Mouse (Mus musculus): Measurements from ENCODE around the gene Gm43738. TPM values are rescaled to one million over a fixed set of nuclear protein-coding genes. Genes with fewer than 3 reads are reported as not detected.
A peak's percentile ranks its signal among the peaks of the same experiment; 100 is the strongest.

Gm43738 gene
- polyA plus RNA-seq, 1 experiment from 2014 or later, result not detected

GRCm38 (mm10) chr3:89093175-89093574 is 7.7 kb downstream of the Gm43738 start, which contains the start of gene Rusc1:
Gene Rusc1, minus strand, starts transcription at chr3:89093311.
- Histone ChIP-seq H3K9me3 (replicated peaks; ENCODE audit: control insufficient read depth, low read length) (no peaks in the 10 kb centered on the region), H3K27me3 (ENCODE audit: control insufficient read depth, insufficient read depth, low read length) (peaks cover 17% of the 10 kb centered on the region), H3K27ac (ENCODE audit: low read depth, low read length) (no peak within 1 kb of the TSS), H3K36me3 (ENCODE audit: control insufficient read depth, insufficient read depth, low read length) (peaks cover 17% of the 10 kb centered on the region), H3K9ac (ENCODE audit: low read depth, low read length) (no peak within 1 kb of the TSS), H3K4me1 (ENCODE audit: control insufficient read depth, insufficient read depth, low read length) (peaks cover 21% of the 10 kb centered on the region), H3K4me3 (ENCODE audit: low read depth, low read length) (peak within 1 kb of the TSS; percentile 33), H3K4me2 (peak within 1 kb of the TSS; percentile 57)
- no peak for ATAC-seq (replicated peaks; ENCODE audit: insufficient number of reproducible peaks, low FRiP score, low TSS enrichment)
- WGBS (ENCODE audit: insufficient replicate concordance), result 2% methylated on average over 18 of the region's 18 CpGs

GRCm38 (mm10) chr3:89092509-89093090 is 8.3 kb downstream of the Gm43738 start:
- Histone ChIP-seq H3K9me3 (replicated peaks; ENCODE audit: control insufficient read depth, low read length) (no peaks in the 10 kb centered on the region), H3K9ac (ENCODE audit: low read depth, low read length) (no peak overlapping the region), H3K27ac (ENCODE audit: low read depth, low read length) (no peak overlapping the region), H3K27me3 (ENCODE audit: control insufficient read depth, insufficient read depth, low read length) (peaks cover 17% of the 10 kb centered on the region), H3K36me3 (ENCODE audit: control insufficient read depth, insufficient read depth, low read length) (peaks cover 16% of the 10 kb centered on the region), H3K4me1 (ENCODE audit: control insufficient read depth, insufficient read depth, low read length) (peaks cover 25% of the 10 kb centered on the region), H3K4me2 (peak overlapping the region; percentile 57), H3K4me3 (ENCODE audit: low read depth, low read length) (peak overlapping the region; percentile 33)
- ATAC-seq (replicated peaks; ENCODE audit: insufficient number of reproducible peaks, low FRiP score, low TSS enrichment), result no peak
- 25% methylated on average over 11 of the region's 11 CpGs for WGBS (ENCODE audit: insufficient replicate concordance)

GRCm38 (mm10) chr3:89091811-89092508 is 8.9 kb downstream of the Gm43738 start:
- H3K9ac ChIP-seq (ENCODE audit: low read depth, low read length), result no peak overlapping the region; the same call in 1 of the 2 replicates
- ATAC-seq (replicated peaks; ENCODE audit: insufficient number of reproducible peaks, low FRiP score, low TSS enrichment), result no peak
- no peak overlapping the region for H3K27ac ChIP-seq (ENCODE audit: low read depth, low read length)

DNA sequence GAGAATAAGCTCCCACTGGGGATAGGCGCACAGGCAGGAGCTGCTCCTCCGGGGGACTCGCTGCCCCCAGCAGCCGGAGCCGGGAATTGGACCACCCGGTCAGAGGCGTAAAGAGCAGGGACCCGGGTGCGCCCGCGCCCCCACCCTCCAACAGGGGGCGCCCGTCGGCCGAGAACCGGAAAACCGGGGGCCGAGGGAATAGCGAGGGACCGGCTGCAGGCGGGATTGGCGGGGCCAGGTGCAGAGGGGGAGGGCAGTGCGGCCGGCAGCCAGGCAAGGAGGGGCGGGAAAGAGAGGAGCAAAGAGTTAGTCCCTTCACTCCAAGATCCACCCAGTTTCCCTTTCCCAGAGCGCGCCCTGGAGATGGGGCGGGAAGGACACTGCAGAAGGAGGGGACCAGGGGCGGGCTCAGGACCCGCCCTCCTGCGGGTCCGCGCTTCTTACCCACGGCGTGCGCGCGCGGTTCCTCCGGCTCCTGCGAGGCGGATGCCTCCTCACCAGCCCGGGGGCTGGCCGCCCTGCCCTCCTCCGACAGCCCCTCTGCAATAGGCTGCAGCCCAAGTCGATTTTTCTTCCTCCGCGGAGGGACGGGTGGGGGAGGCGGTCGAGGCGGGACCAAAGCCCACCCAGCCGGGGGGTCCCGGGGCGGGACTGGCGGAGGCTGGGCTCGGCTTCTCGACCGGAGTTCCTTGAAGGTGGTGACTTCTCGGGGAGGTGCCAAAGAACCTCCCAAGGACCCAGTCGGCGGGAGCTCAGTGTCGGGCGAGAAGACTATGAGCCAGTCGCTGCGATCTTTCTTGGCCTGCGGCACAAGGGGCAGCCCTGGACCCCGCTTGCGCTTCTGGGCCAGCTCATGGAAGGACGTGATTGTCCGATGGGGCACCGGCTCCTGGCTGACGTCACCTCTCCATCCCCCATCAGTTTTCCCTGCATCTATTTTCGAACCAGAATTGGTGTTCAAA is 9.9 kb downstream of the Gm43738 start:
- Histone ChIP-seq H3K27me3 (ENCODE audit: control insufficient read depth, insufficient read depth, low read length) (peaks cover 17% of the 10 kb centered on the region), H3K9ac (ENCODE audit: low read depth, low read length) (peak overlapping the region; percentile 67), H3K27ac (ENCODE audit: low read depth, low read length) (no peak overlapping the region), H3K9me3 (replicated peaks; ENCODE audit: control insufficient read depth, low read length) (no peaks in the 10 kb centered on the region), H3K36me3 (ENCODE audit: control insufficient read depth, insufficient read depth, low read length) (peaks cover 11% of the 10 kb centered on the region), H3K4me3 (ENCODE audit: low read depth, low read length) (peak overlapping the region; percentile 60), H3K4me1 (ENCODE audit: control insufficient read depth, insufficient read depth, low read length) (peaks cover 27% of the 10 kb centered on the region), H3K4me2 (peak overlapping the region; percentile 94)
- WGBS (ENCODE audit: insufficient replicate concordance), result under 1% methylated on average over 67 of the region's 74 CpGs
- peak; percentile 63 for ATAC-seq (replicated peaks; ENCODE audit: insufficient number of reproducible peaks, low FRiP score, low TSS enrichment)

More at GRCm38 (mm10) chr3:89091811-89092508, 8.9 kb downstream of the Gm43738 start:
- WGBS (ENCODE audit: insufficient replicate concordance), result 9% methylated on average over 20 of the region's 20 CpGs
- peaks cover 13% of the 10 kb centered on the region for H3K36me3 ChIP-seq (ENCODE audit: control insufficient read depth, insufficient read depth, low read length)
- H3K9me3 ChIP-seq (replicated peaks; ENCODE audit: control insufficient read depth, low read length), result no peaks in the 10 kb centered on the region
- H3K27me3 ChIP-seq (ENCODE audit: control insufficient read depth, insufficient read depth, low read length), result peaks cover 17% of the 10 kb centered on the region
- peak overlapping the region; percentile 94 for H3K4me2 ChIP-seq
- peaks cover 27% of the 10 kb centered on the region for H3K4me1 ChIP-seq (ENCODE audit: control insufficient read depth, insufficient read depth, low read length)
- H3K4me3 ChIP-seq (ENCODE audit: low read depth, low read length), result peak overlapping the region; percentile 60

DNA sequence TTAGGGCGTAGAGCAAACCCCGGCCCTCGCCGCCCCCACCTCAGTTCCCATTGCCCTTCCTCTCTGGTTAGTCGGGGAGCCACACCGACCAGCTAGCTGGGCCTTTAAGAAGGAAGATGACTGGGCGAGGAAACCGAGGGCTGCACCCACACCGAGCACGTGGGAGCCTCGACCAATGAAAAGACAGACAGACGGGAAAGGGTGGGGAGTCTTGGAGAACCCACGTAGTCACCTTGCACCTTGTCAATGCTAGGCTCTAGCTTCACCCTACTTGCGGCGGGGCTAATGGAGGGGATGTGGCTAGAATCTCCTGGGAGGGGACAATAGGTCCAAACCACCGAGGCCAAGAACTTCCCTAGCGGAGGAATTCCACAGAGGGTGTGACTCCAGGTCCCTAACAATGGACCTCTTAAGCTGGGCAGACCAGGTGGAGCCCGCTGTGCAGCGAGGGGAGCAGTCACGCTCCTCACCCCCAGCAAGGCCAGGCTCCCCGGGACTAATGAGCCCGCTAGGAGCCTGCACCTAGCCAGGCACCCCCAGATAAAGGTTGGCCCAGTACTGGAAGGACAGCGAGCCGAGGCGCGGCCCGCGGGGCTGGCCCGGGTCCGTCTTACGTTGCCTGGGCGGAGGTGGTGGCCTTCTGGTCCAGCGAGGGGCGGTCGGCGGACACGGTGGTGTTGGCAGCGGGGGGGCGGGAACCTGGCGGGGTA is 10.9 kb downstream of the Gm43738 start:
- H3K4me2 ChIP-seq, result peak overlapping the region; percentile 94
- H3K4me3 ChIP-seq (ENCODE audit: low read depth, low read length), result peak overlapping the region; percentile 60
- H3K4me1 ChIP-seq (ENCODE audit: control insufficient read depth, insufficient read depth, low read length), result peaks cover 27% of the 10 kb centered on the region
- under 1% methylated on average over 39 of the region's 40 CpGs for WGBS (ENCODE audit: insufficient replicate concordance)
- H3K9ac ChIP-seq (ENCODE audit: low read depth, low read length), result peak overlapping the region; percentile 67
- peaks cover 17% of the 10 kb centered on the region for H3K27me3 ChIP-seq (ENCODE audit: control insufficient read depth, insufficient read depth, low read length)
- no peaks in the 10 kb centered on the region for H3K9me3 ChIP-seq (replicated peaks; ENCODE audit: control insufficient read depth, low read length)
- no peak overlapping the region for H3K27ac ChIP-seq (ENCODE audit: low read depth, low read length)
- peaks cover 5% of the 10 kb centered on the region for H3K36me3 ChIP-seq (ENCODE audit: control insufficient read depth, insufficient read depth, low read length)
- peak; percentile 79 for ATAC-seq (replicated peaks; ENCODE audit: insufficient number of reproducible peaks, low FRiP score, low TSS enrichment)

DNA sequence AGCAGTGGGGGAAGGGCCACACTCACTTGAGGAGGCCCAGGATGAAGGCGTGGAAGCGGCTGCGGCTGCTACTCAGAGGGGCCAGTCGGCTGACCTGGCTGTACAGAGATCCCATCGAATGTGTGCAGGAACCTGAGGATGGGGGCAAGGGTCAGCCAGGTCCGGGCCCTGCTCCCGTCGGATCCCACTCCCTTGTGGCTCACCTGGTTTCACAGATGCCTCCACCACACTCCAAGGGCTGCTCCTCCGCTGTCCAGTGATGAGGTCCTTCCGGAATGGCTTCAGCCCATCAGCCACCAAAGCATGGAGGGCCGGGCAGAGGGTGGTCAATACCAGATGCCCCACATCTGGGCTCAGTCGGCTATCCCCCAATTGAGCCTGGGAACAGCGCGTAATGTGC is 11.9 kb downstream of the Gm43738 start:
- peak overlapping the region; percentile 94 for H3K4me2 ChIP-seq
- H3K9me3 ChIP-seq (replicated peaks; ENCODE audit: control insufficient read depth, low read length), result no peaks in the 10 kb centered on the region
- 40% methylated on average over 14 of the region's 14 CpGs for WGBS (ENCODE audit: insufficient replicate concordance)
- no peak overlapping the region for H3K27ac ChIP-seq (ENCODE audit: low read depth, low read length)
- H3K4me3 ChIP-seq (ENCODE audit: low read depth, low read length), result peak overlapping the region; percentile 60
- H3K36me3 ChIP-seq (ENCODE audit: control insufficient read depth, insufficient read depth, low read length), result no peaks in the 10 kb centered on the region
- peaks cover 17% of the 10 kb centered on the region for H3K27me3 ChIP-seq (ENCODE audit: control insufficient read depth, insufficient read depth, low read length)
- peak overlapping the region; percentile 28 for H3K9ac ChIP-seq (ENCODE audit: low read depth, low read length)
- ATAC-seq (replicated peaks; ENCODE audit: insufficient number of reproducible peaks, low FRiP score, low TSS enrichment), result no peak
- peaks cover 28% of the 10 kb centered on the region for H3K4me1 ChIP-seq (ENCODE audit: control insufficient read depth, insufficient read depth, low read length)

DNA sequence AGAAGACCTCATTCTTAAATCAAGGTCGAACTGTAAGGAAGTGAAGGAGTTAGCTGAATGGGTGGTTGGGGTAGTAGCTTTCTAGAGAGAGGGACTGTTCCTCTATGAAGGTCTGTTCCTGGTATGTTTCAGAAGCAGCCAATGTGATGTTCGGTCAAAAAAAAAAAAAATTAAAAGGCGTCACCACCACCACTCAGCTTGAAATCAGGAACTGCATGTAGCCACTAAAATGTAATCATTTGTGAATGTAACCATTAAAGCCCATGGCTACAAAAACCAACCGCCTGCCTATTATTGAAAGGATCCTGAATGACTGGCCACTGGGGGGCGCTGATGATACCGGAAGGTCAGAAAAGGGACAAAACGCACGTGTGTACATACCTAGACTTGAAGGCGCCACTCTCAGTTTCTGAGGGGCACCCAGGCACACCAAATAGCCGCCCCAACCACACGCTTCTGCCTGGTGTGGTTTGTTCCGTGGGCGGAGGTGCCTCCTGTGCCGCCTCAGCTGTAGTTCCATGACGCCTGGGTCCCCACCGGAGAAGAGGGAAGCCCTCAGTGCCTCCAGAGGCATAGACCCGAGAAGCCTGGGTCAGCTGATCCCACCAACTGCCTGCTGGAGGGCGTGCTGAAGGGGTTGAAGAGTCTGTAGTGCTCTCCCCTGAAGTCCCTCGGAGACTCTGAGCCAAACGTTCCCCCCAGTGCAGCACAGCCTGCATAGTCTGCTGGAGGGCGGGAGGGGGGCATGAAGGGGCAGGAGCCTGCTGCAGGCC is 13.4 kb downstream of the Gm43738 start:
- Histone ChIP-seq H3K4me1 (ENCODE audit: control insufficient read depth, insufficient read depth, low read length) (peaks cover 24% of the 10 kb centered on the region), H3K27ac (ENCODE audit: low read depth, low read length) (no peak overlapping the region), H3K9me3 (replicated peaks; ENCODE audit: control insufficient read depth, low read length) (no peaks in the 10 kb centered on the region), H3K4me2 (peak overlapping the region; percentile 55), H3K4me3 (ENCODE audit: low read depth, low read length) (0 out of 2 replicates have a peak overlapping the region, but pooled peaks have one; percentile 6), H3K27me3 (ENCODE audit: control insufficient read depth, insufficient read depth, low read length) (peaks cover 11% of the 10 kb centered on the region), H3K36me3 (ENCODE audit: control insufficient read depth, insufficient read depth, low read length) (no peaks in the 10 kb centered on the region), H3K9ac (ENCODE audit: low read depth, low read length) (peak overlapping the region; percentile 52)
- 28% methylated on average over 21 of the region's 21 CpGs for WGBS (ENCODE audit: insufficient replicate concordance)
- ATAC-seq (replicated peaks; ENCODE audit: insufficient number of reproducible peaks, low FRiP score, low TSS enrichment), result no peak
